Mouse (Mus musculus) midbrain, postnatal 0 days (tissue): Measurements from ENCODE around the gene Foxp1. TPM values are rescaled to one million over a fixed set of nuclear protein-coding genes. Genes with fewer than 3 reads are reported as not detected.

Experiments used
- ATAC-seq: fragments of 200-750 bp; cut with Nextera tagmentation; 2 replicates; pipeline ENCODE4 v1.8.0; 2017; ENCODE audit warnings: moderate number of reproducible peaks, mild to moderate bottlenecking, moderate TSS enrichment, moderate library complexity; ENCODE audit not compliant: low FRiP score
- DNase-seq: peaks from one replicate; pipeline ENCODE4 v3.0.0-alpha.2; 2015; ENCODE audit warnings: low spot score
- H3K27ac ChIP-seq: fragments of 300-500 bp; sonication (generic); 2 replicates; pipeline ENCODE4 v1.5.1; 2014; ENCODE audit warnings: low read depth, mild to moderate bottlenecking, low read length, mixed read lengths
- H3K27me3 ChIP-seq: fragments of 300-500 bp; sonication (generic); 2 replicates; pipeline ENCODE4 v1.6.1; 2014; ENCODE audit warnings: low read length, control low read depth, mixed read lengths; ENCODE audit not compliant: insufficient read depth
- H3K36me3 ChIP-seq: fragments of 300-500 bp; sonication (generic); 2 replicates; pipeline ENCODE4 v1.6.1; 2014; ENCODE audit warnings: low read length, control low read depth, mixed read lengths; ENCODE audit not compliant: insufficient read depth
- H3K4me1 ChIP-seq: fragments of 300-500 bp; sonication (generic); 2 replicates; pipeline ENCODE4 v1.6.1; 2014; ENCODE audit warnings: mild to moderate bottlenecking, control low read depth, antibody characterized with exemption, low read length, mixed read lengths; ENCODE audit not compliant: insufficient read depth
- H3K4me2 ChIP-seq: fragments of 300-500 bp; sonication (generic); 2 replicates; pipeline ENCODE4 v1.6.1; 2014; ENCODE audit warnings: low read depth, mild to moderate bottlenecking, low read length, mixed read lengths; ENCODE audit not compliant: poor library complexity, severe bottlenecking
- H3K4me3 ChIP-seq: fragments of 300-500 bp; sonication (generic); 2 replicates; pipeline ENCODE4 v1.5.1; 2014; ENCODE audit warnings: low read depth, mild to moderate bottlenecking, low read length, moderate library complexity
- H3K9ac ChIP-seq: fragments of 300-500 bp; sonication (generic); replicated peaks from 2 replicates; pipeline ENCODE4 v1.6.1; 2014; ENCODE audit warnings: mild to moderate bottlenecking, low read length, moderate library complexity, mixed read lengths; ENCODE audit not compliant: poor library complexity, severe bottlenecking
- H3K9me3 ChIP-seq: fragments of 300-500 bp; sonication (generic); 2 replicates; pipeline ENCODE4 v1.6.1; 2016; ENCODE audit warnings: low read length, control low read depth
- CTCF ChIP-seq: IDR thresholded peaks from 2 replicates; pipeline ENCODE4 v1.5.1; 2016; ENCODE audit warnings: antibody characterized with exemption, mild to moderate bottlenecking
- WGBS: fragments of 180-500 bp; shearing (Covaris S2); extraction: QIAGEN DNeasy Blood & Tissue Kit; methylation state at CpG from one replicate; pipeline ENCODE4 v1.1.7; 2014; 5-methylcytosine and 5-hydroxymethylcytosine counted together
- polyA plus RNA-seq: library from polyadenylated mRNA; unstranded; fragments of >200 nt; fragmentation: Nextera tagmentation; extraction: Ambion mirVana; gene quantifications from 2 replicates; pipeline ENCODE4 v1.2.1, GENCODE M21; 2015
- total RNA-seq: library from RNA; depleted of rRNA; stranded (reverse); fragments of >200 nt; gene quantifications from 2 replicates; pipeline ENCODE4 v1.2.3, GENCODE M21; 2014

The Foxp1 gene
- total and polyA plus RNA-seq, 2 experiments from 2014 or later: 71.1 to 74.3 TPM

GRCm38 (mm10) chr6:98949703-98950191 is 572.8 kb downstream of the Foxp1 start:
- Histone ChIP-seq H3K4me3 (no peak overlapping the region), H3K4me1 (peaks cover 3% of the 10 kb centered on the region; the same call in 1 of the 2 replicates), H3K9ac (no peak overlapping the region), H3K36me3 (no peaks in the 10 kb centered on the region), H3K9me3 (no peaks in the 10 kb centered on the region), H3K4me2 (no peak overlapping the region), H3K27me3 (no peaks in the 10 kb centered on the region), H3K27ac (peak overlapping the region; percentile 34; the same call in 1 of the 2 replicates)
- WGBS: 27% methylated on average over 6 of the region's 6 CpGs
- TF ChIP-seq CTCF: no peak
- no peak for ATAC-seq
- no peak for DNase-seq

DNA sequence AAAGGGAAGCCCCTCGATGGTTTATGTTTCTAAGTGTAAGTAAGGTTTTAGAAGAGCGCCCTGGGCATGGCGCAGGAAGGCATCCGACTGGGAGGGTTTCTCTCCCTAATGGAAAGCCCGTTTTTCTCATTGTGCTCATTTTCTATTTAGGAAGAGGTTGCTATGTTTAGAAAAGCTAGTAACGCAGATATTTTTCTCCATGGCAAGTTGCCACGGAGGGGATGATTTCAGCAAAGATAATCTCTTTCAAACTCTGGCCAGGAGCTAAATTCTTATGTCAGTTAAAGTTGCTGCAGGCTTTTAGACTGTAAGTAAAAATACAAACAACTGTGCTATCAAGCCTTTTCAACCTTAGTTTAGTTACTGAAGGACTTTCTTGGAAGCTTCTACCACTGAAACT is 573.2 kb downstream of the Foxp1 start:
- Histone ChIP-seq H3K4me1 (peaks cover 3% of the 10 kb centered on the region; the same call in 1 of the 2 replicates), H3K4me2 (no peak overlapping the region), H3K27me3 (no peaks in the 10 kb centered on the region), H3K36me3 (no peaks in the 10 kb centered on the region), H3K9ac (no peak overlapping the region), H3K9me3 (no peaks in the 10 kb centered on the region), H3K4me3 (no peak overlapping the region), H3K27ac (peak overlapping the region; percentile 32; the same call in 1 of the 2 replicates)
- DNase-seq: no peak
- TF ChIP-seq CTCF: no peak
- ATAC-seq: no peak
- WGBS: 46% methylated on average over 7 of the region's 7 CpGs

- ATAC-seq (no peak), DNase-seq (no peak)
- Histone ChIP-seq H3K9me3 (no peaks in the 10 kb centered on the region), H3K4me2 (no peak overlapping the region), H3K27ac (peak overlapping the region; percentile 32; the same call in 1 of the 2 replicates), H3K4me3 (no peak overlapping the region), H3K36me3 (no peaks in the 10 kb centered on the region), H3K4me1 (peaks cover 3% of the 10 kb centered on the region; the same call in 1 of the 2 replicates), H3K9ac (no peak overlapping the region), H3K27me3 (no peaks in the 10 kb centered on the region)
- 79% methylated on average over 21 of the region's 21 CpGs for WGBS
- TF ChIP-seq CTCF: no peak
These were observed 574.1 kb downstream of the Foxp1 start for GRCm38 (mm10) chr6:98948153-98949141.

DNA sequence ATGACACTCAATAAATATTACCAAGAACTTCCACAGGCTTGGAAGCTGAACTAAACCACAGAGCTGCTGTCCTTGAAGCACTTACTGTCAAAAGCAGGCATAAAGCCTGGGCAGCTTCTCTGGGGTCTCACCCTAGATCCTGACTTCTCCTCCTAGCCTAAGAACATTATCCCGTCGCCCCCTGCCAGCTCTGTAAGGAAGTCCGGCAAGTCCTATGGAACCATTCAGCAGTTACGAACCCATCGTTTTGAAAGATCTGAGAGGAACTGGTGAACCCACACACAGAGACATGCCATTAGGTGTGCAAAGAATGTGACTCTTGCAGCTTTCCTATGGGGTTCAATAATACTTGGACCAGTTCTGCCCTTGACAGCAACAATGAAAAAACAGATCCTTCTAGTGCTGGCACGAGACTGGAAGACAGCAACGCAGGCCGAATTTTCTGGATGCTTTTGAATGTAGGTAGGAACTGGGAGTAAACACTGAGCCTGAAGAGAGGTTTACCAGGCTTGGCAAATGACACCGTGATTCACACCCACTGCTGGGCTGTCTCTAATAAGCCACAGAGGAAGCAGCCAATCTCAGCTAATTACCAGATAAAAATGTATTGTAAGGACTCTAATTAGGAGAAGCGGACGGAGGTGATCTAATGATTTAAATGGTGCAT is 574.9 kb downstream of the Foxp1 start:
- Histone ChIP-seq H3K4me3 (no peak overlapping the region), H3K4me1 (peaks cover 3% of the 10 kb centered on the region; the same call in 1 of the 2 replicates), H3K4me2 (no peak overlapping the region), H3K27ac (no peak overlapping the region), H3K27me3 (no peaks in the 10 kb centered on the region), H3K9ac (no peak overlapping the region), H3K36me3 (no peaks in the 10 kb centered on the region), H3K9me3 (no peaks in the 10 kb centered on the region)
- ATAC-seq: no peak
- no peak for DNase-seq
- WGBS: 68% methylated on average over 11 of the region's 11 CpGs
- TF ChIP-seq CTCF: no peak

GRCm38 (mm10) chr6:98946731-98947130 is 575.8 kb downstream of the Foxp1 start:
- ATAC-seq: no peak
- Histone ChIP-seq H3K4me2 (no peak overlapping the region), H3K9me3 (no peaks in the 10 kb centered on the region), H3K9ac (no peak overlapping the region), H3K27ac (no peak overlapping the region), H3K4me1 (peaks cover 3% of the 10 kb centered on the region; the same call in 1 of the 2 replicates), H3K36me3 (no peaks in the 10 kb centered on the region), H3K27me3 (no peaks in the 10 kb centered on the region), H3K4me3 (no peak overlapping the region)
- no peak for TF ChIP-seq CTCF
- WGBS: 92% methylated on average over 4 of the region's 4 CpGs
- no peak for DNase-seq
